In genomic region chr9:116296349-116296748, GRCm38 (mm10) we compare ENCODE assay signal across 25 mouse cellular contexts.
DNase-seq lines count a peak whose midpoint lies in the region; ATAC-seq and TF ChIP-seq lines count a peak whose summit lies in the region.
"Had no signal": no experiment of that assay in that cellular context is flagged by ENCODE, and none has a peak within 500 bp of the region (broad histone marks: within the 10 kb centered on the region; RNA-seq: fewer than 3 reads in every experiment).

No protein-coding gene starts in this region.

- no peak for TF ChIP-seq CTCF in C2C12 (IDR thresholded peaks at IDR 0.05; ENCODE audit: control insufficient read depth, insufficient read depth, insufficient read length)
- no peak for TF ChIP-seq CTCF in forebrain, postnatal 0 days (IDR thresholded peaks at IDR 0.05; ENCODE audit: low read depth)
- TF ChIP-seq CTCF in liver, postnatal 0 days (IDR thresholded peaks at IDR 0.05; ENCODE audit: low read depth), result no peak

- no peaks in the 10 kb centered on the region for H3K9me3 ChIP-seq in forebrain, postnatal 0 days (ENCODE audit: low read length)
- H3K9me3 ChIP-seq in liver, postnatal 0 days (ENCODE audit: low read length), result no peaks in the 10 kb centered on the region
- H3K9me3 ChIP-seq: embryonic facial prominence, embryonic 15.5 days; forebrain, embryonic 10.5 days; forebrain, embryonic 12.5 days had no signal

- no peak overlapping the region for H3K27ac ChIP-seq in forebrain, postnatal 0 days (ENCODE audit: low read depth, low read length)
- no peak overlapping the region for H3K27ac ChIP-seq in liver, postnatal 0 days (ENCODE audit: low read depth)
- H3K27ac ChIP-seq: embryonic facial prominence, embryonic 13.5 days; embryonic facial prominence, embryonic 15.5 days; forebrain, embryonic 10.5 days; forebrain, embryonic 12.5 days had no signal

- no peaks in the 10 kb centered on the region for H3K36me3 ChIP-seq in C2C12 (ENCODE audit: control insufficient read depth, insufficient read depth)
- no peaks in the 10 kb centered on the region for H3K36me3 ChIP-seq in forebrain, postnatal 0 days (ENCODE audit: insufficient read depth)
- H3K36me3 ChIP-seq in liver, postnatal 0 days (replicated peaks; ENCODE audit: insufficient read depth, low read length), result no peaks in the 10 kb centered on the region
- H3K36me3 ChIP-seq: embryonic facial prominence, embryonic 13.5 days; embryonic facial prominence, embryonic 15.5 days; forebrain, embryonic 10.5 days; forebrain, embryonic 12.5 days had no signal

- H3K4me3 ChIP-seq in C2C12 (ENCODE audit: insufficient read depth, poor library complexity, severe bottlenecking), result no peak overlapping the region
- no peak overlapping the region for H3K4me3 ChIP-seq in forebrain, postnatal 0 days (ENCODE audit: low read depth, low read length)
- H3K4me3 ChIP-seq in liver, postnatal 0 days (ENCODE audit: low read depth, low read length), result no peak overlapping the region
- H3K4me3 ChIP-seq: embryonic facial prominence, embryonic 13.5 days; embryonic facial prominence, embryonic 15.5 days; erythroblast, embryonic 14.5 days; forebrain, embryonic 10.5 days; forebrain, embryonic 12.5 days had no signal

- no peak for TF ChIP-seq EP300 in liver, postnatal 0 days (IDR thresholded peaks at IDR 0.05; ENCODE audit: low read depth)

- no peak overlapping the region for H3K4me2 ChIP-seq in forebrain, postnatal 0 days (ENCODE audit: low read depth)
- H3K4me2 ChIP-seq in liver, postnatal 0 days (ENCODE audit: low read depth, low read length), result no peak overlapping the region
- H3K4me2 ChIP-seq: embryonic facial prominence, embryonic 13.5 days; embryonic facial prominence, embryonic 15.5 days; forebrain, embryonic 12.5 days had no signal

- no peaks in the 10 kb centered on the region for H3K79me2 ChIP-seq in C2C12 (ENCODE audit: control insufficient read depth, insufficient read depth)

- H3K4me1 ChIP-seq in forebrain, postnatal 0 days (ENCODE audit: insufficient read depth), result no peaks in the 10 kb centered on the region
- peaks cover 2% of the 10 kb centered on the region; the same call in 1 of the 2 replicates for H3K4me1 ChIP-seq in liver, postnatal 0 days (ENCODE audit: insufficient read depth)
- H3K4me1 ChIP-seq: embryonic facial prominence, embryonic 15.5 days had no signal

- no peaks in the 10 kb centered on the region for H3K79me3 ChIP-seq in C2C12 (ENCODE audit: low read depth)

- 92% methylated on average over 7 of the region's 7 CpGs for WGBS in forebrain, postnatal 0 days
- WGBS in liver, postnatal 0 days (ENCODE audit: insufficient replicate concordance), result 69% methylated on average over 7 of the region's 7 CpGs

- H3K9ac ChIP-seq in forebrain, postnatal 0 days, result no peak overlapping the region
- no peak overlapping the region for H3K9ac ChIP-seq in liver, postnatal 0 days (replicated peaks)
- H3K9ac ChIP-seq: embryonic facial prominence, embryonic 13.5 days; embryonic facial prominence, embryonic 15.5 days; forebrain, embryonic 12.5 days had no signal

- H3K27me3 ChIP-seq in C2C12 (ENCODE audit: control insufficient read depth, insufficient read depth, insufficient read length), result no peaks in the 10 kb centered on the region
- H3K27me3 ChIP-seq in forebrain, postnatal 0 days (ENCODE audit: insufficient read depth, low read length), result no peaks in the 10 kb centered on the region
- no peaks in the 10 kb centered on the region for H3K27me3 ChIP-seq in liver, postnatal 0 days (ENCODE audit: insufficient read depth, low read length)
- H3K27me3 ChIP-seq: embryonic facial prominence, embryonic 13.5 days; embryonic facial prominence, embryonic 15.5 days had no signal

- no peak for ATAC-seq in forebrain, postnatal 0 days
- no peak for ATAC-seq in liver, postnatal 0 days
- ATAC-seq: forebrain, embryonic 14.5 days; forebrain, embryonic 16.5 days had no signal

- H3ac ChIP-seq in C2C12 (ENCODE audit: control insufficient read depth, insufficient read length, low read depth), result no peak overlapping the region

- peak; percentile 23 for DNase-seq in lung, postnatal 36 days
- no peak for DNase-seq in lung, postnatal 25 days (ENCODE audit: low spot score)
- peak; percentile 12 for DNase-seq in urinary bladder, postnatal 14 days (ENCODE audit: low spot score)
- DNase-seq in urinary bladder, postnatal 4 days (ENCODE audit: low spot score in 2 of 2), result no peak
- no peak for DNase-seq in forebrain, postnatal 0 days
- DNase-seq in liver, postnatal 0 days, result no peak
- DNase-seq: adrenal gland, adult 2 months; adrenal gland, postnatal 10 days; adrenal gland, postnatal 25 days; B cell, adult 2 months; cerebellum, adult 11 months; cerebellum, adult 18-20 months; cerebellum, adult 8-10 months; cerebellum, adult 9-11 months; cerebellum, postnatal 14 days; cerebellum, postnatal 36 days; embryo, embryonic 11 days had no signal

TF ChIP-seq in C2C12, 6 proteins besides CTCF, POLR2A, EP300 and RAD21:
- no peak for TF ChIP-seq MAX (IDR thresholded peaks at IDR 0.05)
- peak; percentile 93 for TF ChIP-seq MYOD1 (IDR thresholded peaks at IDR 0.05; ENCODE audit: control insufficient read depth, insufficient read length, low read depth)
- no peak for TF ChIP-seq CEBPB (IDR thresholded peaks at IDR 0.05; ENCODE audit: low read depth)
- no peak for TF ChIP-seq MYOG (IDR thresholded peaks at IDR 0.05; ENCODE audit: control insufficient read depth, extremely low read depth, insufficient read length)
- TF ChIP-seq USF1 (IDR thresholded peaks at IDR 0.05; ENCODE audit: low read depth), result no peak

Comparison
In these comparisons a context has a peak if more than half of its experiments do, and no peak if none do; other contexts are left out.
1. DNase-seq: peak in lung, postnatal 36 days (single experiment) and urinary bladder, postnatal 14 days (single experiment); none in lung, postnatal 25 days (single experiment), urinary bladder, postnatal 4 days (0 of 2), forebrain, postnatal 0 days (single experiment) and liver, postnatal 0 days (single experiment).